In genomic region chr7:110121516-110122288, GRCm38 (mm10) we compare ENCODE assay signal across 8 mouse cellular contexts. TPM values are rescaled to one million over a fixed set of nuclear protein-coding genes. Genes with fewer than 3 reads are reported as not detected.
A peak's percentile ranks its signal among the peaks of the same experiment; 100 is the strongest.
DNase-seq lines count a peak whose midpoint lies in the region; ATAC-seq and TF ChIP-seq lines count a peak whose summit lies in the region.

Wee1 (plus strand) TSS chr7:110122046.

- peak within 1 kb of the TSS; percentile 62 for H3K4me2 ChIP-seq in forebrain, embryonic 11.5 days (ENCODE audit: low read depth, low read length, severe bottlenecking)
- H3K4me2 ChIP-seq in heart, postnatal 0 days (ENCODE audit: low read depth, low read length) = peak within 1 kb of the TSS; percentile 90
- peak within 1 kb of the TSS; percentile 67 for H3K4me2 ChIP-seq in liver, embryonic 16.5 days (ENCODE audit: low read depth, low read length)
- H3K4me2 ChIP-seq in neural tube, embryonic 13.5 days = peak within 1 kb of the TSS; percentile 70

- peak within 1 kb of the TSS; percentile 90 for H3K27ac ChIP-seq in forebrain, embryonic 11.5 days (ENCODE audit: low read depth, low read length)
- peak within 1 kb of the TSS; percentile 97 for H3K27ac ChIP-seq in heart, postnatal 0 days (ENCODE audit: low read depth)
- H3K27ac ChIP-seq in liver, embryonic 16.5 days (ENCODE audit: low read length) = peak within 1 kb of the TSS; percentile 89
- H3K27ac ChIP-seq in neural tube, embryonic 13.5 days (replicated peaks) = peak within 1 kb of the TSS; percentile 78
- H3K27ac ChIP-seq in testis, adult 2 months (ENCODE audit: control insufficient read depth, insufficient read depth, low read depth, low read length) = peak within 1 kb of the TSS; percentile 90

- peak; percentile 44 for TF ChIP-seq POLR2A in testis, adult 2 months (IDR thresholded peaks at IDR 0.05; ENCODE audit: control insufficient read depth, low read depth, low read length)

- peak; percentile 90 to 95 for DNase-seq in CD8-positive naive resting alpha-beta T cell, adult 2 months (ENCODE audit: low read depth in 2 of 2, low spot score in 2 of 2)
- peak; percentile 98 for DNase-seq in c-Kit-positive CD71-negative TER-119-negative erythroid progenitor cells, embryonic 14.5 days (ENCODE audit: low read depth)
- peak; percentile 99 for DNase-seq in forebrain, embryonic 11.5 days (ENCODE audit: low spot score)
- DNase-seq in heart, postnatal 0 days (ENCODE audit: low spot score) = peak; percentile 98
- DNase-seq in kidney, postnatal 4 days = peak; percentile 98 to 99

- peaks cover 2% of the 10 kb centered on the region; the same call in 1 of the 2 replicates for H3K4me1 ChIP-seq in forebrain, embryonic 11.5 days (replicated peaks; ENCODE audit: control insufficient read depth, insufficient read depth, low read length)
- peaks cover 17% of the 10 kb centered on the region for H3K4me1 ChIP-seq in heart, postnatal 0 days (ENCODE audit: control insufficient read depth, insufficient read depth)
- H3K4me1 ChIP-seq in liver, embryonic 16.5 days (ENCODE audit: control insufficient read depth, low read depth, low read length) = peaks cover 14% of the 10 kb centered on the region
- H3K4me1 ChIP-seq in neural tube, embryonic 13.5 days (replicated peaks) = peaks cover 17% of the 10 kb centered on the region
- H3K4me1 ChIP-seq in testis, adult 2 months (ENCODE audit: control insufficient read depth, insufficient read depth, low read length) = peaks cover 9% of the 10 kb centered on the region; the same call in 1 of the 2 replicates

- WGBS in forebrain, embryonic 11.5 days = under 1% methylated on average over 80 of the region's 81 CpGs
- WGBS in heart, postnatal 0 days = under 1% methylated on average over 81 of the region's 81 CpGs
- WGBS in liver, embryonic 16.5 days (ENCODE audit: insufficient replicate concordance) = under 1% methylated on average over 73 of the region's 81 CpGs
- under 1% methylated on average over 81 of the region's 81 CpGs for WGBS in neural tube, embryonic 13.5 days

- no peaks in the 10 kb centered on the region for H3K27me3 ChIP-seq in forebrain, embryonic 11.5 days (ENCODE audit: control insufficient read depth, insufficient read depth, low read length)
- H3K27me3 ChIP-seq in heart, postnatal 0 days (ENCODE audit: control insufficient read depth, insufficient read depth, low read length) = no peaks in the 10 kb centered on the region
- H3K27me3 ChIP-seq in liver, embryonic 16.5 days (ENCODE audit: control insufficient read depth, insufficient read depth, low read depth, low read length) = no peaks in the 10 kb centered on the region
- H3K27me3 ChIP-seq in neural tube, embryonic 13.5 days = no peaks in the 10 kb centered on the region
- H3K27me3 ChIP-seq in testis, adult 2 months (ENCODE audit: control insufficient read depth, insufficient read depth, low read length) = no peaks in the 10 kb centered on the region

- TF ChIP-seq CTCF in heart, postnatal 0 days (IDR thresholded peaks at IDR 0.05; ENCODE audit: low read depth) = no peak
- no peak for TF ChIP-seq CTCF in testis, adult 2 months (IDR thresholded peaks at IDR 0.05; ENCODE audit: control insufficient read depth, insufficient read depth, insufficient replicate concordance, low read depth, low read length)

- H3K36me3 ChIP-seq in forebrain, embryonic 11.5 days (ENCODE audit: control insufficient read depth, insufficient read depth, low read length) = no peaks in the 10 kb centered on the region; the same call in 1 of the 2 replicates
- no peaks in the 10 kb centered on the region; the same call in 1 of the 2 replicates for H3K36me3 ChIP-seq in heart, postnatal 0 days (replicated peaks; ENCODE audit: control insufficient read depth, insufficient read depth, low read length)
- H3K36me3 ChIP-seq in liver, embryonic 16.5 days (ENCODE audit: control insufficient read depth, insufficient read depth) = no peaks in the 10 kb centered on the region
- H3K36me3 ChIP-seq in neural tube, embryonic 13.5 days = no peaks in the 10 kb centered on the region
- no peaks in the 10 kb centered on the region for H3K36me3 ChIP-seq in testis, adult 2 months (ENCODE audit: control insufficient read depth, insufficient read depth, low read length)

- H3K9me3 ChIP-seq in forebrain, embryonic 11.5 days (ENCODE audit: control insufficient read depth, low read length) = no peaks in the 10 kb centered on the region
- H3K9me3 ChIP-seq in heart, postnatal 0 days (replicated peaks; ENCODE audit: control insufficient read depth, low read length) = no peaks in the 10 kb centered on the region
- no peaks in the 10 kb centered on the region for H3K9me3 ChIP-seq in liver, embryonic 16.5 days (replicated peaks; ENCODE audit: control insufficient read depth, low read length)
- H3K9me3 ChIP-seq in neural tube, embryonic 13.5 days = no peaks in the 10 kb centered on the region

- peak; percentile 98 for ATAC-seq in forebrain, embryonic 11.5 days (replicated peaks; ENCODE audit: low FRiP score)
- peak; percentile 93 for ATAC-seq in heart, postnatal 0 days (ENCODE audit: insufficient read depth, low read depth)
- peak; percentile 95 for ATAC-seq in liver, embryonic 16.5 days (ENCODE audit: low read depth)
- ATAC-seq in neural tube, embryonic 13.5 days (ENCODE audit: low read depth) = peak; percentile 97

- TF ChIP-seq EP300 in heart, postnatal 0 days (IDR thresholded peaks at IDR 0.05; ENCODE audit: low read depth) = peak; percentile 85

- peak within 1 kb of the TSS; percentile 98 for H3K4me3 ChIP-seq in forebrain, embryonic 11.5 days (ENCODE audit: low read depth, low read length)
- H3K4me3 ChIP-seq in heart, postnatal 0 days (ENCODE audit: low read depth, low read length) = peak within 1 kb of the TSS; percentile 88
- H3K4me3 ChIP-seq in liver, embryonic 16.5 days (ENCODE audit: low read depth, low read length) = peak within 1 kb of the TSS; percentile 96
- peak within 1 kb of the TSS; percentile 76 for H3K4me3 ChIP-seq in neural tube, embryonic 13.5 days
- peak within 1 kb of the TSS; percentile 93 for H3K4me3 ChIP-seq in testis, adult 2 months (ENCODE audit: control insufficient read depth, low read depth, low read length)

- H3K9ac ChIP-seq in forebrain, embryonic 11.5 days (ENCODE audit: low read length) = peak within 1 kb of the TSS; percentile 95
- peak within 1 kb of the TSS; percentile 91 for H3K9ac ChIP-seq in heart, postnatal 0 days (replicated peaks; ENCODE audit: low read depth, low read length)
- H3K9ac ChIP-seq in liver, embryonic 16.5 days (ENCODE audit: low read depth, low read length) = peak within 1 kb of the TSS; percentile 85
- peak within 1 kb of the TSS; percentile 72 for H3K9ac ChIP-seq in neural tube, embryonic 13.5 days

RNA-seq across cellular contexts. Expression of gene Wee1, which starts in this region (rescaled TPM):
- polyA plus RNA-seq in forebrain, embryonic 11.5 days (2014; fragmentation: Nextera tagmentation; extraction: Ambion mirVana) = 42.3 and 45.6 TPM in 2 replicates
- 21.4 and 27.9 TPM in 2 replicates for total RNA-seq in heart, postnatal 0 days (2014; rRNA removed; ENCODE audit: low replicate concordance)
- polyA plus RNA-seq in heart, postnatal 0 days (2015; fragmentation: Nextera tagmentation; extraction: Ambion mirVana) = 17.2 and 20.3 TPM in 2 replicates
- 6.5 and 6.6 TPM in 2 replicates for polyA plus RNA-seq in liver, embryonic 16.5 days (2015; fragmentation: Nextera tagmentation; extraction: Ambion mirVana)
- polyA plus RNA-seq in neural tube, embryonic 13.5 days (2015; fragmentation: Nextera tagmentation; extraction: Ambion mirVana) = 5.7 and 6.6 TPM in 2 replicates
- polyA plus RNA-seq in testis, adult 2 months (2012; rRNA removed) = 14.3 and 15.1 TPM in 2 replicates

Comparison
In these comparisons a context has a peak if more than half of its experiments do, and no peak if none do; other contexts are left out.
1. Peak in every context shown above with its lines: DNase-seq, ATAC-seq, H3K4me3 ChIP-seq and H3K27ac ChIP-seq.